Mouse (Mus musculus): ENCODE measurements around the gene Xxylt1. TPM values are rescaled to one million over a fixed set of nuclear protein-coding genes. Genes with fewer than 3 reads are reported as not detected.

Xxylt1 gene
- total RNA-seq, 2 experiments from 2014 or later: 22.5 to 23.2 TPM

GRCm38 (mm10) chr16:30928076-30928750, 153.0 kb downstream of the Xxylt1 start:
- no peak for DNase-seq (ENCODE audit: low spot score in 2 of 2)

DNA sequence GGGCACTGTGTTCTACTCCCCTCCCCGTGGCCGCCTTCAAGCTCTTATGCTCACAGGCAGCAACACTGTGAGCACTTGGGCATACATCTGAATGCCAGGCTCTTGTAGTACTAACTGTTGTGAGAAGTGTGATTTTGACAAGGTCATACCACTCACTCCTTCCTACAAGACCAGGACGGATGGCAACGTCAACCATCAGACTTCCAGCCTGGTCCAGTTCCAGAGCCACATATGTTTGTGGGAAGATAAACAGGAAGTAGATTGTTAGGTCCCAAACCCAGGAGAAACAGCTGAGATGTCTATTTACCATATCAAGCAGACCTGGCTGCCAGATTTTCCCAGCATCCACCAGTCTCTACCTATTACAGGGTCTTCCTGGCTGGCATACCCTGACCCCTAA, 155.7 kb downstream of the Xxylt1 start:
- no peak for DNase-seq (ENCODE audit: low spot score in 2 of 2)

- no peak for DNase-seq (ENCODE audit: low spot score in 2 of 2)
Measured at GRCm38 (mm10) chr16:30923899-30924298, 157.3 kb downstream of the Xxylt1 start.

- DNase-seq (ENCODE audit: low spot score in 2 of 2): no peak
Measured at GRCm38 (mm10) chr16:30922548-30922947, 158.7 kb downstream of the Xxylt1 start.

- DNase-seq (ENCODE audit: low spot score in 2 of 2): no peak
Measured at GRCm38 (mm10) chr16:30918866-30919265, 162.4 kb downstream of the Xxylt1 start.

DNA sequence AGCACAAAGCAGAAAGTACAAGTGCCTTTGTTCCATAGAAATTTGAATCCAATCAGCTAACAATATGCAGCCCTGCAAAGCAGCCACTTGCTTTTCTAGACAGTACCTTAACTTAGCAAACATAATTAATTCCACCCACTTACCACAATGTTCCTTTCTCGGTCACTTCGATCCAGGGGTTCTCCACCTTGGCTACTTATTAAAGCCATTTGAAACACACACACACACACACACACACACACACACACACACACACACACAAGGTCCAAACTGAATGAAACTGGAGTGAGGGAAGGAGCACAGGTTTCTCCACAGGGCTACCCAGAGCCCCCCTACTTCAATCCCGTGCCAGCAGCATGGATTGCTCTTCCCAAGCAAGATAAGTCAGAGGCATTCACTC, 164.3 kb downstream of the Xxylt1 start:
- no peak for DNase-seq (ENCODE audit: low spot score in 2 of 2)

- DNase-seq (ENCODE audit: low spot score in 2 of 2): no peak
Measured at GRCm38 (mm10) chr16:30915611-30916220, 165.5 kb downstream of the Xxylt1 start.

Other genes with a start within 250 kb of the Xxylt1 start
- gene Acap2, start 119.8 kb upstream of the Xxylt1 start, total RNA-seq (2021): 100 to 1,000 TPM; 102 TPM
- gene Ppp1r2, start 193.8 kb upstream of the Xxylt1 start, total RNA-seq (2021): 100 to 1,000 TPM; 107 to 113 TPM
- 100 to 1,000 TPM; 197 to 221 TPM for gene Apod, start 233.4 kb upstream of the Xxylt1 start, total RNA-seq (2021)